ENCODE assay signal across 16 mouse cellular contexts in the genomic region with DNA sequence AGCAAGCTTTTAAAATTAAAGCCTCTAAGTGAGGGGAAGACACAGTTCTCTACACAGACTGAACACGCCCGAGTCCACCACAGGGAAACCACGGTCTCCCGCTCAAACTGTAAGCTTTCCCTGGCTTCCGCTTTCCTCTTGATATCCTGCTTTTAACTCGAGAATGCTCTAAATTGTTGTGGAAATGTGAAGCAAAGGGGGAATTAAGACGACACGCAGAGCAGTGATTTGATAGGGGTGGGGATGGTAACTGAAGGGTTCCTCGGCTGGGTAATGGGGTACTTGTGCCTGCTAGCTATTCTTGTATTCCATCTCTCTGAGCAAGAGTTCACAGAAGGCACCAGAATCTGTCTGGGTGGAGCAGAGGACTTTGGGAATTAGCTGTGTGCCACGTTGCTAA. TPM values are rescaled to one million over a fixed set of nuclear protein-coding genes. Genes with fewer than 3 reads are reported as not detected.
A peak's percentile ranks its signal among the peaks of the same experiment; 100 is the strongest.
DNase-seq lines count a peak whose midpoint lies in the region; ATAC-seq lines count a peak whose summit lies in the region.
"Had no signal": no experiment of that assay in that cellular context is flagged by ENCODE, and none has a peak within 500 bp of the region (broad histone marks: within the 10 kb centered on the region; RNA-seq: fewer than 3 reads in every experiment).

No protein-coding gene starts in this region.

- no peak for ATAC-seq in heart, embryonic 15.5 days (replicated peaks; ENCODE audit: insufficient number of reproducible peaks, insufficient read depth, low FRiP score, low read depth)
- ATAC-seq in neural tube, embryonic 12.5 days (ENCODE audit: low FRiP score, low read depth): no peak
- no peak for ATAC-seq in forebrain, embryonic 15.5 days (replicated peaks)
- ATAC-seq in erythroid progenitor cell, adult 5-6 weeks (replicated peaks; ENCODE audit: low FRiP score, poor library complexity, severe bottlenecking): no peak
- ATAC-seq: Patski had no signal

- no peak overlapping the region for H3K27ac ChIP-seq in heart, embryonic 15.5 days
- H3K27ac ChIP-seq in heart, embryonic 10.5 days: no peak overlapping the region
- H3K27ac ChIP-seq in neural tube, embryonic 12.5 days: no peak overlapping the region
- no peak overlapping the region for H3K27ac ChIP-seq in forebrain, embryonic 15.5 days (replicated peaks)
- H3K27ac ChIP-seq: limb, embryonic 12.5 days; stomach, embryonic 15.5 days had no signal

- no peaks in the 10 kb centered on the region for H3K9me3 ChIP-seq in heart, embryonic 15.5 days (replicated peaks)
- no peaks in the 10 kb centered on the region for H3K9me3 ChIP-seq in heart, embryonic 10.5 days
- H3K9me3 ChIP-seq in neural tube, embryonic 12.5 days: no peaks in the 10 kb centered on the region
- no peaks in the 10 kb centered on the region for H3K9me3 ChIP-seq in forebrain, embryonic 15.5 days
- H3K9me3 ChIP-seq: stomach, embryonic 15.5 days had no signal

- no peak for DNase-seq in heart, embryonic 10.5 days (ENCODE audit: low spot score)
- DNase-seq in neural tube, embryonic 10.5 days (ENCODE audit: extremely low spot score, low spot score): no peak
- DNase-seq in frontal cortex, postnatal 10 days (ENCODE audit: low spot score in 2 of 2): no peak
- DNase-seq: cerebellum, postnatal 25 days; kidney, postnatal 14 days; layer of hippocampus, postnatal 36 days; retina, postnatal 1 day; thymus, postnatal 14 days had no signal

- 49% methylated on average over 10 of the region's 10 CpGs for WGBS in heart, embryonic 15.5 days
- 46% methylated on average over 10 of the region's 10 CpGs for WGBS in heart, embryonic 10.5 days
- 57% methylated on average over 10 of the region's 10 CpGs for WGBS in neural tube, embryonic 12.5 days
- WGBS in forebrain, embryonic 15.5 days: 44% methylated on average over 10 of the region's 10 CpGs

- H3K27me3 ChIP-seq in heart, embryonic 15.5 days: peaks cover 11% of the 10 kb centered on the region
- peaks cover 7% of the 10 kb centered on the region; the same call in 1 of the 2 replicates for H3K27me3 ChIP-seq in heart, embryonic 10.5 days (ENCODE audit: insufficient read depth, poor library complexity, severe bottlenecking)
- 0 out of 2 replicates have a peak, but pooled peaks cover 5% of the 10 kb centered on the region for H3K27me3 ChIP-seq in neural tube, embryonic 12.5 days (replicated peaks)
- no peaks in the 10 kb centered on the region for H3K27me3 ChIP-seq in forebrain, embryonic 15.5 days
- H3K27me3 ChIP-seq: Patski had no signal

- peaks cover 30% of the 10 kb centered on the region for H3K4me1 ChIP-seq in heart, embryonic 15.5 days (replicated peaks)
- peaks cover 26% of the 10 kb centered on the region for H3K4me1 ChIP-seq in heart, embryonic 10.5 days
- H3K4me1 ChIP-seq in neural tube, embryonic 12.5 days: peaks cover 25% of the 10 kb centered on the region
- peaks cover 28% of the 10 kb centered on the region for H3K4me1 ChIP-seq in forebrain, embryonic 15.5 days

- no peak overlapping the region for H3K9ac ChIP-seq in heart, embryonic 15.5 days
- H3K9ac ChIP-seq in neural tube, embryonic 12.5 days: no peak overlapping the region
- H3K9ac ChIP-seq in forebrain, embryonic 15.5 days (replicated peaks): no peak overlapping the region; the same call in 1 of the 2 replicates
- H3K9ac ChIP-seq: limb, embryonic 12.5 days; stomach, embryonic 15.5 days had no signal

- H3K36me3 ChIP-seq in heart, embryonic 15.5 days: no peaks in the 10 kb centered on the region
- H3K36me3 ChIP-seq in heart, embryonic 10.5 days: no peaks in the 10 kb centered on the region
- no peaks in the 10 kb centered on the region for H3K36me3 ChIP-seq in neural tube, embryonic 12.5 days
- H3K36me3 ChIP-seq in forebrain, embryonic 15.5 days: no peaks in the 10 kb centered on the region
- H3K36me3 ChIP-seq: limb, embryonic 12.5 days; stomach, embryonic 15.5 days had no signal

- H3K4me2 ChIP-seq in heart, embryonic 15.5 days: peak overlapping the region; percentile 3; the same call in 1 of the 2 replicates
- peak overlapping the region; percentile 27; the same call in 1 of the 2 replicates for H3K4me2 ChIP-seq in neural tube, embryonic 12.5 days (replicated peaks)
- H3K4me2 ChIP-seq in forebrain, embryonic 15.5 days (replicated peaks): peak overlapping the region; percentile 23; the same call in 1 of the 2 replicates
- H3K4me2 ChIP-seq: limb, embryonic 12.5 days; midbrain, embryonic 11.5 days; stomach, embryonic 15.5 days had no signal

- H3K4me3 ChIP-seq in heart, embryonic 15.5 days: no peak overlapping the region
- no peak overlapping the region for H3K4me3 ChIP-seq in heart, embryonic 10.5 days
- no peak overlapping the region for H3K4me3 ChIP-seq in neural tube, embryonic 12.5 days
- H3K4me3 ChIP-seq in forebrain, embryonic 15.5 days: no peak overlapping the region
- H3K4me3 ChIP-seq: limb, embryonic 12.5 days; stomach, embryonic 15.5 days had no signal

RNA-seq across cellular contexts. Expression of gene Ankrd6, which starts 1.9 kb away (rescaled TPM):
- 4.1 and 6.3 TPM in 2 replicates for polyA plus RNA-seq in heart, embryonic 15.5 days (2015; fragmentation: Nextera tagmentation; extraction: Ambion mirVana)
- polyA plus RNA-seq in heart, embryonic 10.5 days (2016; fragmentation: Nextera tagmentation; extraction: Ambion mirVana): 8.3 and 8.4 TPM in 2 replicates
- 23.4 and 26.5 TPM in 2 replicates for polyA plus RNA-seq in neural tube, embryonic 12.5 days (2016; fragmentation: Nextera tagmentation; extraction: Ambion mirVana)
- polyA plus RNA-seq in forebrain, embryonic 15.5 days (2015; fragmentation: Nextera tagmentation; extraction: Ambion mirVana): 35.9 and 36.0 TPM in 2 replicates
- 0.84 and 3.2 TPM in 2 replicates for total RNA-seq in erythroid progenitor cell, adult 5-6 weeks (2015; ENCODE audit: low replicate concordance)
- total RNA-seq in erythroid progenitor cell, adult 5-6 weeks (2017; ENCODE audit: low replicate concordance): 0.91 and 1.4 TPM in 2 replicates

RNA-seq across cellular contexts. Expression of gene Rragd, which starts 34.1 kb away (rescaled TPM):
- 42.1 and 52.3 TPM in 2 replicates for polyA plus RNA-seq in heart, embryonic 15.5 days (2015; fragmentation: Nextera tagmentation; extraction: Ambion mirVana)
- 39.2 and 56.0 TPM in 2 replicates for polyA plus RNA-seq in heart, embryonic 10.5 days (2016; fragmentation: Nextera tagmentation; extraction: Ambion mirVana)
- 41.0 and 42.8 TPM in 2 replicates for polyA plus RNA-seq in neural tube, embryonic 12.5 days (2016; fragmentation: Nextera tagmentation; extraction: Ambion mirVana)
- 23.7 and 26.6 TPM in 2 replicates for polyA plus RNA-seq in forebrain, embryonic 15.5 days (2015; fragmentation: Nextera tagmentation; extraction: Ambion mirVana)
- total RNA-seq in erythroid progenitor cell, adult 5-6 weeks (2015; ENCODE audit: low replicate concordance): 3.2 and 7.1 TPM in 2 replicates
- 6.3 and 13.5 TPM in 2 replicates for total RNA-seq in erythroid progenitor cell, adult 5-6 weeks (2017; ENCODE audit: low replicate concordance)
